Mouse (Mus musculus) heart, embryonic 13.5 days (tissue): ENCODE measurements around the gene Sycp1. TPM values are rescaled to one million over a fixed set of nuclear protein-coding genes. Genes with fewer than 3 reads are reported as not detected.

Experiments used
- ATAC-seq: fragments of 200-750 bp; cut with Nextera tagmentation; 2 replicates; pipeline ENCODE4 v1.8.0; 2017; ENCODE audit warnings: moderate TSS enrichment; ENCODE audit not compliant: insufficient number of reproducible peaks, low FRiP score, low TSS enrichment; ENCODE audit errors: extremely low read depth
- H3K27ac ChIP-seq: fragments of 300-500 bp; sonication (generic); replicated peaks from 2 replicates; pipeline ENCODE4 v1.5.1; 2015; ENCODE audit warnings: moderate library complexity, mild to moderate bottlenecking, inconsistent platforms
- H3K27me3 ChIP-seq: fragments of 300-500 bp; sonication (generic); replicated peaks from 2 replicates; pipeline ENCODE4 v1.6.1; 2015; ENCODE audit warnings: mild to moderate bottlenecking, inconsistent platforms
- H3K36me3 ChIP-seq: fragments of 300-500 bp; sonication (generic); 2 replicates; pipeline ENCODE4 v1.6.1; 2015; ENCODE audit warnings: mild to moderate bottlenecking, inconsistent platforms
- H3K4me1 ChIP-seq: fragments of 300-500 bp; sonication (generic); 2 replicates; pipeline ENCODE4 v1.6.1; 2015; ENCODE audit warnings: inconsistent platforms
- H3K4me2 ChIP-seq: fragments of 300-500 bp; sonication (generic); 2 replicates; pipeline ENCODE4 v1.6.1; 2015; ENCODE audit warnings: inconsistent platforms, mild to moderate bottlenecking, moderate library complexity
- H3K4me3 ChIP-seq: fragments of 300-500 bp; sonication (generic); 2 replicates; pipeline ENCODE4 v1.5.1; 2015; ENCODE audit warnings: moderate library complexity, mild to moderate bottlenecking, inconsistent platforms
- H3K9ac ChIP-seq: fragments of 300-500 bp; sonication (generic); 2 replicates; pipeline ENCODE4 v1.6.1; 2015; ENCODE audit warnings: inconsistent platforms, mild to moderate bottlenecking, moderate library complexity
- H3K9me3 ChIP-seq: fragments of 300-500 bp; sonication (generic); 2 replicates; pipeline ENCODE4 v1.6.1; 2016; ENCODE audit warnings: inconsistent platforms
- WGBS: fragments of 180-500 bp; shearing (Covaris S2); methylation state at CpG from one replicate; pipeline ENCODE4 v1.1.7; 2015; ENCODE audit warnings: mixed read lengths; 5-methylcytosine and 5-hydroxymethylcytosine counted together
- polyA plus RNA-seq: library from polyadenylated mRNA; unstranded; fragments of >200 nt; fragmentation: Nextera tagmentation; extraction: Ambion mirVana; gene quantifications from 2 replicates; pipeline ENCODE4 v1.2.1, GENCODE M21; 2015

Sycp1 gene
- not detected in 2 replicates for polyA plus RNA-seq

DNA sequence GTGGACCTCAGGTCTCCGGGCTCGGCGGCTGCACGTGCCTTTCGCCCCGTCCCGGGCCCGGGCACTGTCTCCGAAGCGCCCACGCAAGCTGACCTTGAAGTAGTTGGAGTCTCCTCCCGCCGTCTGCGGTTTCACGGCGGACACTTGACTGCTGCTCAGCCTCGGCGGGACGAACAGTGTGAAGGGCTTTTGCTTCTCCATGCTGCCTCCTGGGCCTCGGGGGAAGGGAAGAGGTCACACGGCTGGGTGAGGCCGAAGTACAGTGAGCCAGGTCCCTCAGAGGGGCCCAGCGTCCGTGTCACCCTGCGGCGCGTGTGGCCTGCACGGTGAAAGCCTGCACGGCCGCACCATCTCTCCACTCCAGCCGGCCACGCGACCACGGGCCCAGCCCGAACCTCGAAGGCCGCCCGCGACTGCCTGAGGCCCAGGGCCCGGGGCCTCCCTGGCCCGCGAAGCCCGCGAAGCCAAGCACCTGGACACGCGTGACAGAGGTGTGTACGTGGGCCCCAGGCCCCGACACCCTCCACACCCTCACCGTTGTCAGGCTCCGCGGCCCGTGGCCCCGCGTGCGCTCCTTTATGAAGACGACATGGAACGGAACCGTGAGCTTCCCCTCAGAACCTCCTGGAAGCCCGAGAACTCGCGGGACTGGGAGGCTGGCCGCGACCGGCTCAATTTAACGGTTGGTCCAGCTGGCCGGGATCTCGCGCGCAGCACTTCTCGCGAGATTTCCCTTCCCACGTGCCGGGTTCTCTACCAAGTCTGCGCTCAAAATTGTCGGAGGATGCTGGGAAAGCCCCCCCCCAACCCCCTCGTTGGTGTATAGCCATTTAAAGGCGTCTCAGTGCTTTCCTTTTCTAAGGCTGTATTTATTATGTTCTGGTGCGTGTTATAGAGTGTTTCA lies at the start of gene Sycp1:
Gene Sycp1, minus strand, starts transcription at position 650 of the 904 bp plus-strand sequence.
- Histone ChIP-seq H3K27ac (no peak within 1 kb of the TSS), H3K4me3 (no peak within 1 kb of the TSS), H3K27me3 (no peaks in the 10 kb centered on the region), H3K4me1 (no peaks in the 10 kb centered on the region), H3K9me3 (no peaks in the 10 kb centered on the region), H3K4me2 (no peak within 1 kb of the TSS), H3K36me3 (no peaks in the 10 kb centered on the region), H3K9ac (no peak within 1 kb of the TSS)
- WGBS: 86% methylated on average over 78 of the region's 78 CpGs
- ATAC-seq: no peak

DNA sequence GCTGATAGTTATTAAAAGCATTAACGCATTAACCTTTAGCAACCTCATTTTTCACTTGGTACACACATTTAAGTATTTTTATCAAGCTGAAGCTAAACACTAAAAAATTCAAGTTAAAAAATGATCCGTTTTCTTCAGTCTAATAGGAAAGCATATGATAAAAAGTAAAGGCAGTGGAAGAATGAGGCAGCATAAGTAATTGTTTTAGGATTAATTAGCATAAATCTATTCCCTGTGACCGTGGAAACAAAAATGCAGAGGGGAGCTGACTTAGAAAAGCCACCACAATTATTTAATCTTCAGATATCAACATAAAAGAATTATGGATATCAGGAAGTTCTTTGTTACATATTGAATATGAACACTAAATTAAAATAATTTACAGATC lies 44.4 kb upstream of the Sycp1 start:
- Histone ChIP-seq H3K4me3 (no peak overlapping the region), H3K9me3 (no peaks in the 10 kb centered on the region), H3K9ac (no peak overlapping the region), H3K4me1 (0 out of 2 replicates have a peak, but pooled peaks cover 6% of the 10 kb centered on the region), H3K4me2 (peak overlapping the region; percentile 38), H3K27me3 (no peaks in the 10 kb centered on the region), H3K36me3 (no peaks in the 10 kb centered on the region), H3K27ac (no peak overlapping the region)
- WGBS: 46% methylated on average over 3 of the region's 3 CpGs
- no peak for ATAC-seq

DNA sequence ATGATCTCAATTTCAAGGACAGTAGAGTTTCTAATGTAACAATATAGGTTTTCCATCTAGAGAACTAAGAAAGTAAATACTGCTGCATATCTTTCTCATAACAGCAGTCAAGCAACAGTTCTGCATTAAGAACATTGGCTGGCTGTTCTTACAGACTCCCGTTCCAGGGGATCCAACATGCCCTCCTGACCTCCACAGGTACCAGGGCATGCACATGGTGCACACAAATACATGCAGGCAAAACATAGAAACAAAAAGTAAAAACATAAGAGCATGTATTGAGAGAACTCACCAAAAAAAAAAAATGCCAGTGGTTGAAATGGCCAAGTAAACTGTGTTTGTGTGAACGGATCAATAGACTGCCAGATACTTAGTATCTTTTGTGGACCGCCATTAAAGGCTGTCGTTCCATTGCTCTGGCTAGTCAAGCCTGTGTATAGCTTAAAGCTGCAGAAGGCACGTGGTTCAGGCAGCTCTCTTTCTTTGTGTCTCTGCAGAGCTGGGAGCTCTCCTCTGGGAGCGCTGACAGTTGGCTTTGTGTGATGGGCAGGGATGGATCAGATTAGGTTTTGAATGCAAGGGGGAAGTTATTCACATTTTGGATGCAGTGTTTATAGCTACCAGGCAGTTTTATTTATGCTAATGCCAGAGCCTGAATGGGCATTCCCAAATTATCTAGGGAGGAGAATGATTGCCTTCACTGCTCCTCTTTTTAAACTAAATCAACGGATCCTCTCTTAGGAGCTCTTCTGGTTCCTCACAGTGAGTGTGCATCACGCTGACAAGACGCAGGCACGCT lies 43.8 kb upstream of the Sycp1 start:
- no peaks in the 10 kb centered on the region for H3K27me3 ChIP-seq
- H3K27ac ChIP-seq: no peak overlapping the region
- H3K36me3 ChIP-seq: no peaks in the 10 kb centered on the region
- H3K4me1 ChIP-seq: 0 out of 2 replicates have a peak, but pooled peaks cover 6% of the 10 kb centered on the region
- H3K4me2 ChIP-seq: peak overlapping the region; percentile 38
- H3K9ac ChIP-seq: no peak overlapping the region
- H3K4me3 ChIP-seq: no peak overlapping the region
- H3K9me3 ChIP-seq: no peaks in the 10 kb centered on the region
- 33% methylated on average over 10 of the region's 10 CpGs for WGBS
- ATAC-seq: no peak

DNA sequence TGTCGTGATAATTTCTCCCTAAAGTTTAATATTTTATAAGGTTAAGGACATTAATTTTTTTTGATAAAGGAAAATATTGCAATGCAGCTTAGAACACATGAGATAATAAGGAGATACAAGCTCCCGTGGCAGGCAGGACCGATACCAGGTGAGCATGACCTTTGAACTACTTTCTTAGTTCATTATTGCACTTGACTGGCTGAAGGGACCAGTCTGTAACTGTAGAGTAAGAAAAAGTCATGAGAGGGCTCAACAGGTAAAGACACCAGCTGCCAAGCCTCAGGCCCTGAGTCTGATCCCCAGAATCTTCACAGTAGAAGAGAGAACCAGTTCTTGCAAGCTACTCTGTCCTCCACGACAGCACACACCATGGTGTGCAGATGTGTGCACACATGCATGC lies 41.0 kb upstream of the Sycp1 start:
- Histone ChIP-seq H3K27me3 (no peaks in the 10 kb centered on the region), H3K4me2 (no peak overlapping the region), H3K4me1 (0 out of 2 replicates have a peak, but pooled peaks cover 6% of the 10 kb centered on the region), H3K36me3 (no peaks in the 10 kb centered on the region), H3K27ac (no peak overlapping the region), H3K4me3 (no peak overlapping the region), H3K9me3 (no peaks in the 10 kb centered on the region), H3K9ac (no peak overlapping the region)
- WGBS: 76% methylated on average over 4 of the region's 4 CpGs
- ATAC-seq: no peak

DNA sequence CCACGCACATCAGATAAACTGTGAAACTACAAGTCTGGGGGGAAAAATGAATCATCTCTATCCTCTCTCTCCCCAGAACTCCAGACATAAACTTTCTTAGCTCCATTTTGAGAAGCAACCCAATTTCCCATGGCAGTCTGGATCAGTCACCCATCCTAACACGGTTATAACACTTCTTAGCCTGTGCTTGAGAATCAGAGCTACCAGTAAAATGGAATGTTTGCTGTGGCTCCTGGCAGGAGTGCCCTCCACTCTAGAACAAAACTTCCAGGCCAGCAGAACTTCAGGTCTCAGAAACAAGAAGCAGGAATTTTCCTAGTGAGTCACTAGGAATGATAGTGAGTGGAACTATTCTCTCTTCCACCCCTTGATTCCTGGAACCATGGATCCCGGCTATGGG lies 34.6 kb upstream of the Sycp1 start:
- 72% methylated on average over 3 of the region's 3 CpGs for WGBS
- Histone ChIP-seq H3K4me2 (no peak overlapping the region), H3K9me3 (no peaks in the 10 kb centered on the region), H3K4me1 (0 out of 2 replicates have a peak, but pooled peaks cover 3% of the 10 kb centered on the region), H3K9ac (no peak overlapping the region), H3K27me3 (no peaks in the 10 kb centered on the region), H3K27ac (no peak overlapping the region), H3K36me3 (no peaks in the 10 kb centered on the region), H3K4me3 (no peak overlapping the region)
- ATAC-seq: no peak

DNA sequence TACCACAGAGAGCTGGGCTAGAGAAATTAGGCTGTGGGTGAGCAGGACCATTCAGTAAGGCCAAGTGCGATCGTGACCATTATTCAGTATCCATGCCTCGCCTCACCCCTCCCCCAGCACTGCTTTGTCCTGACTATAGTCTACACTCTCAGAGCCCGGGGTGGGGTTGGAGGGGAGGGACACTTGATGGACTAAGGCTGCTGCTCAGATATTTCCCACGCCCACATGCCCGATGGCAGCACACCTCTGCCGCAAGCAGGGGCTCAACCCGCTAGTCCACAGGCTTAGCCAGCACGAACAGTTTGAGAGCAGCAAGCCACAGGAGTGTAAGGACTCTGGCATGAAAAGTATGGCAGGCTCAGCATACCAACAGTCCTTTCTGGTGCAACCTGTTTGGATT lies 34.2 kb upstream of the Sycp1 start:
- no peak overlapping the region for H3K27ac ChIP-seq
- no peak overlapping the region for H3K4me2 ChIP-seq
- H3K9me3 ChIP-seq: no peaks in the 10 kb centered on the region
- H3K27me3 ChIP-seq: no peaks in the 10 kb centered on the region
- no peaks in the 10 kb centered on the region for H3K36me3 ChIP-seq
- 69% methylated on average over 9 of the region's 9 CpGs for WGBS
- H3K4me1 ChIP-seq: 0 out of 2 replicates have a peak, but pooled peaks cover 3% of the 10 kb centered on the region
- H3K4me3 ChIP-seq: no peak overlapping the region
- no peak overlapping the region for H3K9ac ChIP-seq
- no peak for ATAC-seq

DNA sequence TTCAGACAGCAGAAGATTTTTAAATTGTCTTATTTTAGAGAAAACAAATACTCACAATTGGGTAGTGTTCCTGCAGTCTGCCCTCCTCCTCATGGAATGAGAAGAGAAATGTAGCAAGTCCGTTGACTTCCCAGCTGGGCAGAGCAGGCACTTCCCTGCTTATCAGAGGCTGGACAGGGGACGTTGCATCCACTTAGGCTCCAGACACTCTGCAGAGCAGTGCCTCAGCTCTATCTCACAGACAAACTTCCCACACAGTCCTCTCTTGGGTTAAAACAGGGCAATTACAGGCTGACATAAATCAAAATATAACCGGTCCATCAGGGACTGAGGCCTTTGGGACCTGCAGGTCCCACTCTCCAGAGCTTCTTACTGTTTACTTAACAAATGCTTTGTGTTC lies 28.1 kb upstream of the Sycp1 start, which contains the start of gene Nr1h5:
Gene Nr1h5, minus strand, starts transcription at position 101 of the 400 bp plus-strand sequence.
- Histone ChIP-seq H3K27ac (no peak within 1 kb of the TSS), H3K4me1 (peaks cover 5% of the 10 kb centered on the region; the same call in 1 of the 2 replicates), H3K4me2 (no peak within 1 kb of the TSS), H3K9ac (no peak within 1 kb of the TSS), H3K27me3 (no peaks in the 10 kb centered on the region), H3K36me3 (no peaks in the 10 kb centered on the region), H3K4me3 (no peak within 1 kb of the TSS), H3K9me3 (no peaks in the 10 kb centered on the region)
- no peak for ATAC-seq
- WGBS: 8% methylated on average over 3 of the region's 3 CpGs

DNA sequence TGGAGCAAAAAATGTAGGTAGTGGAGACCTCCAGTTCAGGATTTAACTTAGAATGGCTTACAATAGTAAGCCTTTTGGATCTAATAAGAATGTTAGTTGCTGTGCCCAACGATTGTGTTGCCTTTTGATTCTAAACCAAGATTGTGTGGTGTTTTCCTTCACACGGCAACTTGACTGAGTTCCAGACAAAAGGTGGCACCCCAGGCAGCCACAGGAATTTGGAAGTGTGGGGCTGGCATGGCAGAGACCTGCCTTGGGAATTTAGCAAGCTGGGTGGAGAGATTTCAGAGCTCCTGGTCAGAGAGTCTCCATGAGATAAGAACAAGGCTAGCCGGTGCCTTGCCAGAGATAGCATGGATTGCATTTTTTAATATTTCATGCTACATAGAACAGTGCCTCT lies 19.7 kb upstream of the Sycp1 start:
- H3K36me3 ChIP-seq: no peaks in the 10 kb centered on the region
- no peaks in the 10 kb centered on the region for H3K27me3 ChIP-seq
- H3K9me3 ChIP-seq: no peaks in the 10 kb centered on the region
- H3K27ac ChIP-seq: no peak overlapping the region
- H3K4me2 ChIP-seq: no peak overlapping the region
- H3K4me1 ChIP-seq: no peaks in the 10 kb centered on the region
- ATAC-seq: no peak
- no peak overlapping the region for H3K9ac ChIP-seq
- H3K4me3 ChIP-seq: no peak overlapping the region
- WGBS: 21% methylated on average over 3 of the region's 3 CpGs

DNA sequence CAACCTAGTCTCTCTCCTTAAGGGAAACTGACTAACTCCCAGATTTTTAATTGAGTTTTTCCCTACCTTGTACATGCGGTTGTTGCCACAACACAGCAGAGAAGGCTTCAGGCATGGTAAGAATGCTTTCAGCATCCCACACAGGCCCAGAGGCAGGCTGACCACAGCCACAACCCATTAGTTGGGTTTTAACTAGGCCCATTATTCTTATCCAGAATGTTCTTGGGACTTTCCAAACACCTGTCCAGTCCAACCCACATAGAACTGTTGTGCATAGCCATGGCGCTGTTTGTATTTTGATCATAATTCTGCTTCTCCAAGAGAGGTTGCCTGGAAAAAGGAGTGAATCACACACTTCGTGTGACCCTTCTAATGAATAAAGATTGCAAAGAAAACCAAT lies 19.2 kb upstream of the Sycp1 start:
- Histone ChIP-seq H3K4me2 (no peak overlapping the region), H3K4me1 (no peaks in the 10 kb centered on the region), H3K4me3 (no peak overlapping the region), H3K9ac (no peak overlapping the region), H3K9me3 (no peaks in the 10 kb centered on the region), H3K27ac (no peak overlapping the region), H3K27me3 (no peaks in the 10 kb centered on the region), H3K36me3 (no peaks in the 10 kb centered on the region)
- 77% methylated on average over 3 of the region's 3 CpGs for WGBS
- no peak for ATAC-seq

DNA sequence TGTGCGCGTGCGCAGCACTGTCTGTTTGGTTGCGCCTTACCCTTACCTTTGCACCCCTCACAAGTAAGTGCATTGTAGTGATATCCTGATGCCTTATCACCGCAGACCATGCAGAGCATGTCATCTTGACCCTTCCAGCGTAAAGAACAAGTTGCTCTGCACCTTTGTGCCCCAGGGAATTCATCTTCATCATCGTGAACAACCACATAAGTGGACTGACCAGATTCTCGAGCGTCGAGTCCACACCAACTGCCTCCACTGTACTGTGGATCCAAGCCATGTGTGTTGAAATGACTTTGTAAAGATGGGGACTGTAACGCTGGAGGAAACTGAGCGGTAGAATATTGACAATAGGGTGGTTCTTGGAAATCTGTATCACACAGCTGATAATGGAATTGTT lies 18.6 kb upstream of the Sycp1 start:
- Histone ChIP-seq H3K4me2 (no peak overlapping the region), H3K4me3 (no peak overlapping the region), H3K27ac (no peak overlapping the region), H3K9ac (no peak overlapping the region), H3K9me3 (no peaks in the 10 kb centered on the region), H3K4me1 (no peaks in the 10 kb centered on the region), H3K36me3 (no peaks in the 10 kb centered on the region), H3K27me3 (no peaks in the 10 kb centered on the region)
- 87% methylated on average over 12 of the region's 12 CpGs for WGBS
- ATAC-seq: no peak

DNA sequence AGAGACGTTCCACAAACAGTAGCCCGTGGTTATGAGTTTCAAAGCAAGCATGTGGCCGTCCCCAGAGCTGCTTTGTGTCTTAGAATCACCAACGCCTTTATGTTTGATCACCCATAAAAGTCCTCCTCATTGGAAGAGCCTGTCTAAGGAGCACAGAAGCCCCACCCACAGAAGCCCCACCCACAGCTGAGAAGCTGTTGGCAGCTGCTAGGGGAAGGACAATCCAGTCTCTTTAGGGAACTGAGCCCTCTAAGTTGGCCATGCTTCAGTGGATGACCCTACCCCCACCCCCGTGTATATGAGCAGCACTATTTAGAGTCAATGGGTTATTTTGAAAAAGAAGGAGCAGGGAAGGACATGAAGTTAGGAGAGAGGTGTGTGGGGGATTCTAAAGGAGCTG lies 11.0 kb upstream of the Sycp1 start:
- no peak overlapping the region for H3K27ac ChIP-seq
- no peak overlapping the region for H3K4me2 ChIP-seq
- no peaks in the 10 kb centered on the region for H3K9me3 ChIP-seq
- no peak overlapping the region for H3K9ac ChIP-seq
- no peaks in the 10 kb centered on the region for H3K27me3 ChIP-seq
- 69% methylated on average over 5 of the region's 5 CpGs for WGBS
- no peak overlapping the region for H3K4me3 ChIP-seq
- no peaks in the 10 kb centered on the region for H3K36me3 ChIP-seq
- H3K4me1 ChIP-seq: no peaks in the 10 kb centered on the region
- no peak for ATAC-seq
